Mouse (Mus musculus): ENCODE measurements around the gene Acsl1. TPM values are rescaled to one million over a fixed set of nuclear protein-coding genes. Genes with fewer than 3 reads are reported as not detected.

The Acsl1 gene
- total and polyA plus RNA-seq, 3 experiments: 26.2 to 33.9 TPM; not detected in 1

GRCm38 (mm10) chr8:46547245-46547644 lies 76.4 kb downstream of the Acsl1 start:
- H3K4me3 ChIP-seq (ENCODE audit: control insufficient read depth in 1 of 2, insufficient read depth in 1 of 2, low read depth in 2 of 2, low read length in 2 of 2): peak overlapping the region; percentile 46 to 50
- peak overlapping the region; percentile 57 for H3K9ac ChIP-seq (ENCODE audit: control insufficient read depth, low read depth, low read length, poor library complexity, severe bottlenecking)
- H3K79me2 ChIP-seq (ENCODE audit: control insufficient read depth, insufficient read depth, low read length, poor library complexity): no peaks in the 10 kb centered on the region
- H3K9me3 ChIP-seq (replicated peaks; ENCODE audit: insufficient read depth, low read length): no peaks in the 10 kb centered on the region
- peak overlapping the region; percentile 86 for H3K27ac ChIP-seq (ENCODE audit: control insufficient read depth, low read depth, low read length)
- H3K36me3 ChIP-seq (ENCODE audit: control insufficient read depth in 1 of 2, insufficient read depth in 2 of 2, low read length in 2 of 2): peaks cover 0 to 15% of the 10 kb centered on the region in 2 experiments; a peak in 2 of 4 replicates
- peaks cover 5 to 9% of the 10 kb centered on the region in 2 experiments; a peak in 3 of 4 replicates for H3K4me1 ChIP-seq (ENCODE audit: control insufficient read depth in 1 of 2, insufficient read depth in 2 of 2, low read length in 2 of 2)
- DNase-seq (ENCODE audit: low read depth, low spot score): peak; percentile 92
- H3K27me3 ChIP-seq (ENCODE audit: control insufficient read depth in 1 of 2, insufficient read depth in 2 of 2, low read length in 2 of 2): no peaks in the 10 kb centered on the region
- TF ChIP-seq BHLHE40 (IDR thresholded peaks at IDR 0.05; ENCODE audit: borderline replicate concordance, low read depth, low read length) (0 out of 2 replicates have a peak, but pooled peaks have one; percentile 32), TBP (IDR thresholded peaks at IDR 0.05; ENCODE audit: low read depth, low read length) (peak; percentile 8; the same call in 1 of the 2 replicates), USF2 (IDR thresholded peaks at IDR 0.05; ENCODE audit: borderline replicate concordance in 1 of 2, insufficient read depth in 1 of 2, low read depth in 1 of 2, low read length in 2 of 2) (no peak), HCFC1 (IDR thresholded peaks at IDR 0.05; ENCODE audit: low read depth, low read length) (peak; percentile 59), CHD1 (IDR thresholded peaks at IDR 0.05; ENCODE audit: low read depth, low read length) (no peak), ELF1 (IDR thresholded peaks at IDR 0.05; ENCODE audit: low read depth, low read length) (no peak), TAL1 (IDR thresholded peaks at IDR 0.05; ENCODE audit: low read length) (no peak), MAZ (IDR thresholded peaks at IDR 0.05; ENCODE audit: low read depth, low read length) (no peak), E2F4 (IDR thresholded peaks at IDR 0.05; ENCODE audit: borderline replicate concordance, low read depth, low read length) (no peak), ZKSCAN1 (IDR thresholded peaks at IDR 0.05; ENCODE audit: low read depth, low read length) (no peak), MAX (IDR thresholded peaks at IDR 0.05; ENCODE audit: low read length) (no peak), UBTF (IDR thresholded peaks at IDR 0.05; ENCODE audit: borderline replicate concordance, insufficient read depth, low read depth, low read length) (no peak), MEF2A (IDR thresholded peaks at IDR 0.05; ENCODE audit: extremely low read depth, insufficient replicate concordance, low read depth, low read length, poor library complexity, severe bottlenecking) (no peak), RAD21 (IDR thresholded peaks at IDR 0.05; ENCODE audit: low read depth, low read length) (peak; percentile 99), RCOR1 (IDR thresholded peaks at IDR 0.05; ENCODE audit: low read depth, low read length) (no peak), JUND (IDR thresholded peaks at IDR 0.05; ENCODE audit: low read depth, low read length) (peak; percentile 34; the same call in 1 of the 2 replicates), TCF12 (IDR thresholded peaks at IDR 0.05; ENCODE audit: low read depth, low read length) (no peak), NRF1 (IDR thresholded peaks at IDR 0.05; ENCODE audit: insufficient read depth, low read depth, low read length, poor library complexity, severe bottlenecking) (no peak), POLR2A (IDR thresholded peaks at IDR 0.05; ENCODE audit: control insufficient read depth in 1 of 2, insufficient read depth in 1 of 2, low read depth in 1 of 2, low read length in 2 of 2, poor library complexity in 1 of 2) (no peak), POLR2AphosphoS2 (IDR thresholded peaks at IDR 0.05; ENCODE audit: low read length) (no peak), ZMIZ1 (IDR thresholded peaks at IDR 0.05; ENCODE audit: low read depth, low read length) (no peak), ZC3H11A (IDR thresholded peaks at IDR 0.05; ENCODE audit: low read depth, low read length) (peak; percentile 93), MYB (IDR thresholded peaks at IDR 0.05; ENCODE audit: low read depth, low read length) (peak; percentile 79), NELFE (IDR thresholded peaks at IDR 0.05; ENCODE audit: low read depth, low read length) (no peak), CTCF (IDR thresholded peaks at IDR 0.05 in 2 of 3, conservative IDR thresholded peaks at IDR 0.05 in 1 of 3; ENCODE audit: control insufficient read depth in 1 of 3, insufficient read depth in 1 of 3, low read depth in 2 of 3, low read length in 3 of 3, poor library complexity in 1 of 3, severe bottlenecking in 1 of 3) (peak; percentile 50 to 97 (median 68)), POLR2AphosphoS5 (IDR thresholded peaks at IDR 0.05; ENCODE audit: borderline replicate concordance, low read depth, low read length) (no peak), EP300 (IDR thresholded peaks at IDR 0.05; ENCODE audit: low read depth in 1 of 2, low read length in 2 of 2) (peak in 1 of 2 experiments; percentile 61; a peak in 2 of 4 replicates), SIN3A (IDR thresholded peaks at IDR 0.05; ENCODE audit: low read length) (peak; percentile 95), MAFK (IDR thresholded peaks at IDR 0.05; ENCODE audit: borderline replicate concordance, low read depth, low read length) (no peak), ZNF384 (IDR thresholded peaks at IDR 0.05; ENCODE audit: low read depth, low read length) (peak; percentile 19; the same call in 1 of the 2 replicates), KAT2A (conservative IDR thresholded peaks at IDR 0.05; ENCODE audit: low read depth, low read length) (no peak), MYC (IDR thresholded peaks at IDR 0.05; ENCODE audit: low read depth, low read length) (peak; percentile 73; the same call in 1 of the 2 replicates), CHD2 (IDR thresholded peaks at IDR 0.05; ENCODE audit: low read length) (no peak), GATA1 (IDR thresholded peaks at IDR 0.05; ENCODE audit: low read depth, low read length) (peak; percentile 70), ETS1 (IDR thresholded peaks at IDR 0.05; ENCODE audit: low read depth, low read length) (no peak), MXI1 (IDR thresholded peaks at IDR 0.05; ENCODE audit: low read depth, low read length) (no peak), GABPA (IDR thresholded peaks at IDR 0.05; ENCODE audit: low read depth, low read length) (no peak)
